10 mouse cellular contexts compared by ENCODE assay signal in genomic region chr10:116579478-116579877, GRCm38 (mm10). TPM values are rescaled to one million over a fixed set of nuclear protein-coding genes. Genes with fewer than 3 reads are reported as not detected.
DNase-seq lines count a peak whose midpoint lies in the region; ATAC-seq lines count a peak whose summit lies in the region.
"Had no signal": no experiment of that assay in that cellular context is flagged by ENCODE, and none has a peak within 500 bp of the region (broad histone marks: within the 10 kb centered on the region; RNA-seq: fewer than 3 reads in every experiment).

No protein-coding gene starts in this region.

- ATAC-seq in heart, embryonic 16.5 days (replicated peaks; ENCODE audit: extremely low read depth, insufficient read depth, low FRiP score), result no peak
- no peak for ATAC-seq in embryonic facial prominence, embryonic 14.5 days (ENCODE audit: low read depth)
- no peak for ATAC-seq in midbrain, embryonic 16.5 days

- H3K27me3 ChIP-seq in heart, embryonic 16.5 days (ENCODE audit: control insufficient read depth, insufficient read depth, low read length), result no peaks in the 10 kb centered on the region
- no peaks in the 10 kb centered on the region for H3K27me3 ChIP-seq in embryonic facial prominence, embryonic 14.5 days (replicated peaks; ENCODE audit: control insufficient read depth, insufficient read depth, low read length)
- H3K27me3 ChIP-seq in limb, embryonic 10.5 days (ENCODE audit: low read depth, poor library complexity, severe bottlenecking), result no peaks in the 10 kb centered on the region
- no peaks in the 10 kb centered on the region for H3K27me3 ChIP-seq in midbrain, embryonic 16.5 days (ENCODE audit: control insufficient read depth, insufficient read depth, low read depth, low read length)

- intact Hi-C loops in heart, postnatal 36 days (cut with DNase I), result no loop called here

- H3K9ac ChIP-seq in heart, embryonic 16.5 days (ENCODE audit: low read length), result no peak overlapping the region
- H3K9ac ChIP-seq in embryonic facial prominence, embryonic 14.5 days (ENCODE audit: low read depth, low read length), result no peak overlapping the region
- no peak overlapping the region for H3K9ac ChIP-seq in midbrain, embryonic 16.5 days (ENCODE audit: low read depth, low read length)

- no peaks in the 10 kb centered on the region for H3K9me3 ChIP-seq in heart, embryonic 16.5 days (replicated peaks; ENCODE audit: control insufficient read depth, low read length)
- no peaks in the 10 kb centered on the region for H3K9me3 ChIP-seq in embryonic facial prominence, embryonic 14.5 days (ENCODE audit: control insufficient read depth, low read length)
- no peaks in the 10 kb centered on the region for H3K9me3 ChIP-seq in limb, embryonic 10.5 days (replicated peaks)
- H3K9me3 ChIP-seq in midbrain, embryonic 16.5 days (replicated peaks; ENCODE audit: control insufficient read depth, low read length, poor library complexity, severe bottlenecking), result no peaks in the 10 kb centered on the region

- H3K4me1 ChIP-seq in heart, embryonic 16.5 days (ENCODE audit: control insufficient read depth, insufficient read depth, low read length), result peaks cover 6% of the 10 kb centered on the region; the same call in 1 of the 2 replicates
- H3K4me1 ChIP-seq in embryonic facial prominence, embryonic 14.5 days (ENCODE audit: control insufficient read depth, insufficient read depth, low read length), result peaks cover 14% of the 10 kb centered on the region
- peaks cover 14% of the 10 kb centered on the region for H3K4me1 ChIP-seq in limb, embryonic 10.5 days
- H3K4me1 ChIP-seq in midbrain, embryonic 16.5 days (ENCODE audit: control insufficient read depth, insufficient read depth, low read length), result peaks cover 24% of the 10 kb centered on the region

- H3K4me3 ChIP-seq in heart, embryonic 16.5 days (ENCODE audit: low read length), result no peak overlapping the region
- peak overlapping the region; percentile 98 for H3K4me3 ChIP-seq in embryonic facial prominence, embryonic 14.5 days (ENCODE audit: low read depth, low read length)
- H3K4me3 ChIP-seq in limb, embryonic 10.5 days, result peak overlapping the region; percentile 99
- H3K4me3 ChIP-seq in midbrain, embryonic 16.5 days (ENCODE audit: low read depth, low read length), result no peak overlapping the region

- H3K27ac ChIP-seq in heart, embryonic 16.5 days (ENCODE audit: low read length), result no peak overlapping the region
- H3K27ac ChIP-seq in embryonic facial prominence, embryonic 14.5 days (replicated peaks; ENCODE audit: low read depth, low read length), result no peak overlapping the region
- no peak overlapping the region for H3K27ac ChIP-seq in limb, embryonic 10.5 days
- no peak overlapping the region for H3K27ac ChIP-seq in midbrain, embryonic 16.5 days (ENCODE audit: low read length)

- no peak for DNase-seq in heart, postnatal 36 days
- DNase-seq in embryonic facial prominence, embryonic 14.5 days (ENCODE audit: low spot score), result no peak
- no peak for DNase-seq in limb, embryonic 10.5 days (ENCODE audit: low spot score)
- DNase-seq in cerebellum, adult 9-11 months, result no peak
- no peak for DNase-seq in ovary, adult 18-20 months (ENCODE audit: low spot score)
- DNase-seq in frontal cortex, postnatal 14 days (ENCODE audit: low spot score in 2 of 2), result no peak
- DNase-seq: adrenal gland, postnatal 10 days; cerebellum, postnatal 25 days had no signal

- H3K4me2 ChIP-seq in heart, embryonic 16.5 days (ENCODE audit: low read depth, low read length), result peak overlapping the region; percentile 21; the same call in 1 of the 2 replicates
- peak overlapping the region; percentile 73 for H3K4me2 ChIP-seq in embryonic facial prominence, embryonic 14.5 days (ENCODE audit: low read depth, low read length)
- peak overlapping the region; percentile 17; the same call in 1 of the 2 replicates for H3K4me2 ChIP-seq in midbrain, embryonic 16.5 days (ENCODE audit: low read length)

- H3K36me3 ChIP-seq in heart, embryonic 16.5 days (ENCODE audit: control insufficient read depth, insufficient read depth), result peaks cover 4% of the 10 kb centered on the region
- H3K36me3 ChIP-seq in embryonic facial prominence, embryonic 14.5 days (ENCODE audit: control insufficient read depth, insufficient read depth, low read length), result 0 out of 2 replicates have a peak, but pooled peaks cover 3% of the 10 kb centered on the region
- H3K36me3 ChIP-seq in limb, embryonic 10.5 days, result peaks cover 13% of the 10 kb centered on the region
- no peaks in the 10 kb centered on the region for H3K36me3 ChIP-seq in midbrain, embryonic 16.5 days (ENCODE audit: control insufficient read depth, insufficient read depth, low read length)

RNA-seq across cellular contexts. Expression of gene Cnot2, which starts 1.8 kb away (rescaled TPM):
- polyA plus RNA-seq in heart, embryonic 16.5 days (2015; fragmentation: Nextera tagmentation; extraction: Ambion mirVana), result 66.8 and 73.6 TPM in 2 replicates
- 10 to 100 TPM; 37.3 to 41.9 TPM for total RNA-seq in heart, postnatal 36 days (2021)
- 101 and 103 TPM in 2 replicates for polyA plus RNA-seq in embryonic facial prominence, embryonic 14.5 days (2014; fragmentation: Nextera tagmentation; extraction: Ambion mirVana)
- 125 and 136 TPM in 2 replicates for polyA plus RNA-seq in limb, embryonic 10.5 days (2016; fragmentation: Nextera tagmentation; extraction: Ambion mirVana)
- polyA plus RNA-seq in midbrain, embryonic 16.5 days (2015; fragmentation: Nextera tagmentation; extraction: Ambion mirVana), result 94.2 and 101 TPM in 2 replicates

Comparison
In these comparisons a context has a peak if more than half of its experiments do, and no peak if none do; other contexts are left out.
1. H3K4me2 ChIP-seq: peak in every context shown above with its lines; median percentile 73 in embryonic facial prominence, embryonic 14.5 days; 21 in heart, embryonic 16.5 days; 17 in midbrain, embryonic 16.5 days.
2. H3K4me3 ChIP-seq: peak in embryonic facial prominence, embryonic 14.5 days (single experiment) and limb, embryonic 10.5 days (single experiment); none in heart, embryonic 16.5 days (single experiment) and midbrain, embryonic 16.5 days (single experiment).